Mouse (Mus musculus): ENCODE data around the gene Lyplal1.

The Lyplal1 gene

GRCm38 (mm10) chr1:186060041-186060440 lies 57.1 kb downstream of the Lyplal1 start:
- H3K4me1 ChIP-seq (replicated peaks; ENCODE audit: low read depth, low read length) = no peaks in the 10 kb centered on the region
- no peak overlapping the region for H3K4me3 ChIP-seq (replicated peaks; ENCODE audit: low read length)
- TF ChIP-seq NANOG (IDR thresholded peaks at IDR 0.05; ENCODE audit: borderline replicate concordance, low read length) = no peak
- TF ChIP-seq POU5F1 (IDR thresholded peaks at IDR 0.05; ENCODE audit: borderline replicate concordance, low read length) = no peak
- TF ChIP-seq CTCF (conservative IDR thresholded peaks at IDR 0.05; ENCODE audit: low read length) = no peak
- no peaks in the 10 kb centered on the region for H3K36me3 ChIP-seq (ENCODE audit: insufficient read depth, low read length)
- peaks cover 2% of the 10 kb centered on the region for H3K9me3 ChIP-seq (ENCODE audit: low read length)
- H3K27me3 ChIP-seq (ENCODE audit: insufficient read depth, low read length) = no peaks in the 10 kb centered on the region

GRCm38 (mm10) chr1:186054227-186054626 lies 62.9 kb downstream of the Lyplal1 start:
- Histone ChIP-seq H3K4me1 (replicated peaks; ENCODE audit: low read depth, low read length) (no peaks in the 10 kb centered on the region), H3K27me3 (ENCODE audit: insufficient read depth, low read length) (no peaks in the 10 kb centered on the region), H3K36me3 (ENCODE audit: insufficient read depth, low read length) (no peaks in the 10 kb centered on the region), H3K4me3 (replicated peaks; ENCODE audit: low read length) (no peak overlapping the region), H3K9me3 (ENCODE audit: low read length) (peaks cover 2% of the 10 kb centered on the region)
- TF ChIP-seq CTCF (conservative IDR thresholded peaks at IDR 0.05; ENCODE audit: low read length) (no peak), POU5F1 (IDR thresholded peaks at IDR 0.05; ENCODE audit: borderline replicate concordance, low read length) (no peak), NANOG (IDR thresholded peaks at IDR 0.05; ENCODE audit: borderline replicate concordance, low read length) (no peak)

GRCm38 (mm10) chr1:186053280-186054043 lies 63.6 kb downstream of the Lyplal1 start:
- Histone ChIP-seq H3K27me3 (ENCODE audit: insufficient read depth, low read length) (no peaks in the 10 kb centered on the region), H3K4me3 (replicated peaks; ENCODE audit: low read length) (no peak overlapping the region), H3K4me1 (replicated peaks; ENCODE audit: low read depth, low read length) (no peaks in the 10 kb centered on the region), H3K9me3 (ENCODE audit: low read length) (peaks cover 2% of the 10 kb centered on the region), H3K36me3 (ENCODE audit: insufficient read depth, low read length) (no peaks in the 10 kb centered on the region)
- no peak for TF ChIP-seq CTCF (conservative IDR thresholded peaks at IDR 0.05; ENCODE audit: low read length)
- TF ChIP-seq NANOG (IDR thresholded peaks at IDR 0.05; ENCODE audit: borderline replicate concordance, low read length) = no peak
- TF ChIP-seq POU5F1 (IDR thresholded peaks at IDR 0.05; ENCODE audit: borderline replicate concordance, low read length) = no peak

- Histone ChIP-seq H3K4me3 (replicated peaks; ENCODE audit: low read length) (no peak overlapping the region), H3K27me3 (ENCODE audit: insufficient read depth, low read length) (no peaks in the 10 kb centered on the region), H3K36me3 (ENCODE audit: insufficient read depth, low read length) (no peaks in the 10 kb centered on the region), H3K9me3 (ENCODE audit: low read length) (no peaks in the 10 kb centered on the region), H3K4me1 (replicated peaks; ENCODE audit: low read depth, low read length) (no peaks in the 10 kb centered on the region)
- no peak for TF ChIP-seq NANOG (IDR thresholded peaks at IDR 0.05; ENCODE audit: borderline replicate concordance, low read length)
- no peak for TF ChIP-seq POU5F1 (IDR thresholded peaks at IDR 0.05; ENCODE audit: borderline replicate concordance, low read length)
- no peak for TF ChIP-seq CTCF (conservative IDR thresholded peaks at IDR 0.05; ENCODE audit: low read length)
These were observed 73.2 kb downstream of the Lyplal1 start for GRCm38 (mm10) chr1:186043709-186044452.

GRCm38 (mm10) chr1:186041841-186042240 lies 75.3 kb downstream of the Lyplal1 start:
- H3K4me3 ChIP-seq (replicated peaks; ENCODE audit: low read length) = no peak overlapping the region
- H3K9me3 ChIP-seq (ENCODE audit: low read length) = no peaks in the 10 kb centered on the region
- no peaks in the 10 kb centered on the region for H3K36me3 ChIP-seq (ENCODE audit: insufficient read depth, low read length)
- H3K4me1 ChIP-seq (replicated peaks; ENCODE audit: low read depth, low read length) = no peaks in the 10 kb centered on the region
- no peaks in the 10 kb centered on the region for H3K27me3 ChIP-seq (ENCODE audit: insufficient read depth, low read length)
- TF ChIP-seq NANOG (IDR thresholded peaks at IDR 0.05; ENCODE audit: borderline replicate concordance, low read length) (no peak), POU5F1 (IDR thresholded peaks at IDR 0.05; ENCODE audit: borderline replicate concordance, low read length) (no peak), CTCF (conservative IDR thresholded peaks at IDR 0.05; ENCODE audit: low read length) (no peak)

Measured in E14TG2a.4 (cell line).